Mouse (Mus musculus) bone marrow, adult 2 months (tissue): ENCODE data around the gene Cd247. TPM values are rescaled to one million over a fixed set of nuclear protein-coding genes. Genes with fewer than 3 reads are reported as not detected.

Experiments
- H3K27ac ChIP-seq: fragments of 200-500 bp; 2 replicates; pipeline ENCODE4 v1.5.1; 2012; ENCODE audit warnings: low read depth, mild to moderate bottlenecking, control low read depth, inconsistent platforms, low read length; ENCODE audit not compliant: control insufficient read depth, poor library complexity, insufficient read depth
- H3K4me1 ChIP-seq: fragments of 200-500 bp; 2 replicates; pipeline ENCODE4 v1.6.1; 2011; ENCODE audit warnings: low read length; ENCODE audit not compliant: control insufficient read depth, insufficient read depth
- H3K4me3 ChIP-seq: fragments of 200-500 bp; replicated peaks from 2 replicates; pipeline ENCODE3; 2011; ENCODE audit warnings: mild to moderate bottlenecking, low read depth, low read length, control low read depth; ENCODE audit not compliant: control insufficient read depth
- CTCF ChIP-seq: fragments of 200-500 bp; IDR thresholded peaks from 2 replicates; pipeline ENCODE4 v1.5.1; 2011; ENCODE audit warnings: low read length, control low read depth; ENCODE audit not compliant: control insufficient read depth, insufficient read depth
- POLR2A ChIP-seq: fragments of 200-500 bp; IDR thresholded peaks from 2 replicates; pipeline ENCODE4 v1.6.1; 2011; ENCODE audit warnings: low read depth, mild to moderate bottlenecking, control low read depth, low read length, borderline replicate concordance; ENCODE audit not compliant: control insufficient read depth
- WGBS: fragments of 180-500 bp; shearing (Covaris S2); methylation state at CpG from one replicate; pipeline ENCODE4 v1.1.7; 2018; 5-methylcytosine and 5-hydroxymethylcytosine counted together
- polyA plus RNA-seq: library from polyadenylated mRNA; stranded (reverse); fragments of >200 nt; gene quantifications from 2 replicates; pipeline ENCODE4 v1.2.4, GENCODE M21; 2011; ENCODE audit warnings: low replicate concordance; ENCODE audit not compliant: missing spikeins, insufficient read depth, insufficient read length

The Cd247 gene
- polyA plus RNA-seq, 1 experiment: 4.9 TPM

- H3K27ac ChIP-seq: peak overlapping the region; percentile 81
- 65% methylated on average over 10 of the region's 10 CpGs for WGBS
- no peak for TF ChIP-seq CTCF
- no peak for TF ChIP-seq POLR2A
- H3K4me1 ChIP-seq: peaks cover 7% of the 10 kb centered on the region
- peak overlapping the region; percentile 26 for H3K4me3 ChIP-seq
Observed at GRCm38 (mm10) chr1:165770181-165770759, 18.2 kb upstream of the Cd247 start.

GRCm38 (mm10) chr1:165771491-165771897 is 17.0 kb upstream of the Cd247 start:
- H3K27ac ChIP-seq: peak overlapping the region; percentile 9
- H3K4me1 ChIP-seq: peaks cover 6% of the 10 kb centered on the region
- TF ChIP-seq CTCF: peak; percentile 90
- no peak for TF ChIP-seq POLR2A
- H3K4me3 ChIP-seq: no peak overlapping the region
- 1% methylated on average over 12 of the region's 12 CpGs for WGBS

GRCm38 (mm10) chr1:165771998-165772397 is 16.5 kb upstream of the Cd247 start:
- TF ChIP-seq CTCF (no peak), POLR2A (no peak)
- 68% methylated on average over 9 of the region's 9 CpGs for WGBS
- Histone ChIP-seq H3K4me1 (peaks cover 6% of the 10 kb centered on the region), H3K27ac (no peak overlapping the region), H3K4me3 (no peak overlapping the region)

GRCm38 (mm10) chr1:165775518-165776294 is 12.8 kb upstream of the Cd247 start:
- Histone ChIP-seq H3K4me3 (no peak overlapping the region), H3K4me1 (peaks cover 2% of the 10 kb centered on the region; the same call in 1 of the 2 replicates), H3K27ac (no peak overlapping the region)
- WGBS: 35% methylated on average over 19 of the region's 19 CpGs
- TF ChIP-seq POLR2A: no peak
- no peak for TF ChIP-seq CTCF

GRCm38 (mm10) chr1:165779954-165780585 is 8.4 kb upstream of the Cd247 start:
- Histone ChIP-seq H3K27ac (no peak overlapping the region), H3K4me1 (peaks cover 2% of the 10 kb centered on the region; the same call in 1 of the 2 replicates), H3K4me3 (peak overlapping the region; percentile 51)
- 1% methylated on average over 13 of the region's 13 CpGs for WGBS
- TF ChIP-seq POLR2A (no peak), CTCF (no peak)

- TF ChIP-seq POLR2A (no peak), CTCF (peak; percentile 66)
- 5% methylated on average over 20 of the region's 20 CpGs for WGBS
- peaks cover 2% of the 10 kb centered on the region; the same call in 1 of the 2 replicates for H3K4me1 ChIP-seq
- H3K27ac ChIP-seq: no peak overlapping the region
- peak overlapping the region; percentile 51 for H3K4me3 ChIP-seq
Observed at GRCm38 (mm10) chr1:165780586-165781111, 7.8 kb upstream of the Cd247 start.

GRCm38 (mm10) chr1:165781426-165781825 is 7.1 kb upstream of the Cd247 start:
- Histone ChIP-seq H3K4me1 (no peaks in the 10 kb centered on the region; the same call in 1 of the 2 replicates), H3K27ac (no peak overlapping the region), H3K4me3 (no peak overlapping the region)
- no peak for TF ChIP-seq CTCF
- no peak for TF ChIP-seq POLR2A
- WGBS: 22% methylated on average over 9 of the region's 9 CpGs

- Histone ChIP-seq H3K4me3 (no peak overlapping the region), H3K4me1 (no peaks in the 10 kb centered on the region; the same call in 1 of the 2 replicates), H3K27ac (no peak overlapping the region)
- 65% methylated on average over 12 of the region's 12 CpGs for WGBS
- TF ChIP-seq CTCF (no peak), POLR2A (no peak)
Observed at GRCm38 (mm10) chr1:165781911-165782310, 6.6 kb upstream of the Cd247 start.
